Mouse (Mus musculus): ENCODE data around the gene Tespa1. TPM values are rescaled to one million over a fixed set of nuclear protein-coding genes. Genes with fewer than 3 reads are reported as not detected.
"Not testable (repeated sequence)": the region's sequence is repeated elsewhere in the genome, so short reads cannot be mapped to it uniquely, and the experiment has no call there.

Tespa1 gene
- total RNA-seq (2021) = under 1 TPM; 0.33 to 0.50 TPM

DNA sequence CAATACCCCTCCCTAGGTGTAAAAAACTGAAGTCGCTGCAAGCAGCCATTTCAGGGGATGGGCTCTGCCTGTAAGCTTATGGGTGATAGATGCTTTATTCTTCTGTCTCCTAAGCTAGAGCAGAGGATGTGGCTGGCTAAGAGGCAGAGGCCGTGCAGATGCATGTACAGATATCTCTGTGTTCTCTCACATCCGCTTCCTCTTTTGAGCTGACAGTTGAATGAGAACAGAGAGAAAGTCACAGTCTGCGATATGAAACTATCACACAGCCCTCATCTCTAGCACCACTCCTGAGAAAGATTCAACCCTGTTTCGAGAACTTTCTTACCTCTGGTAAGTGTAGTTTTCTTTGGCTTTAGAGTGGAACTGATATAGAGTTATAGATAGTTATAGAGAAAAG is at the start of gene Tespa1:
Tespa1 (plus strand) TSS at position 234 of the 400 bp plus-strand sequence.
- no peak for DNase-seq

DNA sequence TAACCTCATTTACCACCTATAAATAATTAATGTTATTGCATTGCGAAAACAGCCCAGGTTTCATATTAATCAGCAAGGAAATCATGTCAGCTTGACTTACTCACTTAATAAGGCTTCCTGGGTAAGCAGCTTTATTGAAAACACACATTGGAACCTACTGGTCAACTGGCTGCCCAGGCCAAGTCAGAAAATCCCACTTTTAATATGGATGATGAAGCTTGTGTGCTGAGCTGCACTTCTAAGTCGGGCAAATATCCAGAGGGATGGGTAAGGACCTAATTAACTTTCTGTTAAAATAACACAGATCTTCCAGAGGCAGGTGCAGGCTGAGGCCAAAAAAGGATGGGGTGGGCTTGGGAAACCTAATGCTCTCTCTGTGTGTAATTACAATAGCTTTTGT is 46.9 kb upstream of the Tespa1 start:
- DNase-seq = no peak

GRCm38 (mm10) chr10:130276496-130276895 is 46.2 kb upstream of the Tespa1 start:
- no peak for DNase-seq

GRCm38 (mm10) chr10:130280066-130280465 is 42.6 kb upstream of the Tespa1 start, which contains the start of gene Neurod4:
Gene Neurod4, minus strand, starts transcription at chr10:130280240.
- DNase-seq = peak; percentile 70

DNA sequence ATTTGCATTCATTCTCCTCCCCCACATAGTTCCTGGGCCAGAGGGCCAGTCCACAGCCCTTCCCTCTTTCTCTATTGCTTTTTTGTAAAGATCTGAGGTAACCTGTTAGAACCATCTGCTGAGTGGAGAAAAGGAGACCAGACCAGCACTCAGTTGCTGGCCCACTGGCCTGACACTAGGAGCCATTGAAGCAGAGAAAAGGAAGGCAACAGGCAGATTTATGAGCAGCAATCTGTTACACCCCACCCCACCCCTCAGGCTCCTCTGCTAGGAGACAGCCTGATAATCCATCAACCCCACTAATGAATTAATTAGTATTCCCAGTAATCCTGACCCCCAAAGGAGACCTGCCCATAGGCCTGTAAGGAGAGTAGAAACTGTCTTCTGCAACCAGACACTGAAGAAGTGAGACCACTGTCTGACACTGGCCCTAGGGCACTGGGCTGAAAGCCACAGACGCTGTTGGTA is 40.7 kb upstream of the Tespa1 start:
- DNase-seq = no peak

GRCm38 (mm10) chr10:130287201-130287600 is 35.5 kb upstream of the Tespa1 start:
- no peak for DNase-seq

DNA sequence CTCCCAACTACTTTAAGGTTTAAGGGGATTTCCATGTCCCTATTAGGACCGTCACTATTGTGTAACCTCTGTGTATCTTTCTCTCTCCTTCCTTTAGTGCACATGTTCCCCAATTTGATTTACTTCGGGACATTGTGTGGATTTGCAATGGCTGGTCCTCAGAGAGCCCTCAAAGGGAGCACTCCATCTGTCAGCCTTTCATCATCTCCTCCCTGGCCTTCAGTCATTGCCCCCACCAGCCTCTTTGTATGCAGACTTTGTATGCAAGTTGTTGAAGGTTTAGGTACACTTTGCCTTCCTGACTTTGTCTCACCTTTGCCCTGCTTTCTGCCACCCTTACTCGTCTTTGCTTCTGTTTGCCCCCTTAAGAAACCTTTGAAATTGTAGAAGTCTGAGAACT is 34.7 kb upstream of the Tespa1 start:
- DNase-seq = no peak

GRCm38 (mm10) chr10:130293741-130294408 is 28.8 kb upstream of the Tespa1 start:
- no peak for DNase-seq

GRCm38 (mm10) chr10:130298748-130299147 is 23.9 kb upstream of the Tespa1 start:
- DNase-seq = peak; percentile 15

DNA sequence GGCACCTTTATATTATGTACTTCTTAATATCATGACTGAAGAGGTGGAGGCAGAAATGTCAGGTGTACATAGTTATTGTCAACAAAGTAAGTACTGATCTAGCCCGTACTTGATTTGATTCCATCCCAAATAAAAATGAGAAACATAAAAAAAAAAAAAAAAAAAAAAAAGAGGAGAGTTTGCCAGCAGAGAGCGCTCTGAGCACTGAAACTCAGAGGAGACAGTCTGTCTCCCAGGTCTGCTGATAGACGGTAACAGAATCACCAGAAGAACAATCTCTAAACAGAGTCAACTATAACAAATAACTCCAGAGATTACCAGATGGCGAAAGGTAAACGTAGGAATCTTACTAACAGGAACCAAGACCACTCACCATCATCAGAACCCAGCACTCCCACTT is 18.5 kb upstream of the Tespa1 start:
- not testable (repeated sequence) for DNase-seq

- DNase-seq = no peak
Observed at GRCm38 (mm10) chr10:130311534-130312227, 11.0 kb upstream of the Tespa1 start.

DNA sequence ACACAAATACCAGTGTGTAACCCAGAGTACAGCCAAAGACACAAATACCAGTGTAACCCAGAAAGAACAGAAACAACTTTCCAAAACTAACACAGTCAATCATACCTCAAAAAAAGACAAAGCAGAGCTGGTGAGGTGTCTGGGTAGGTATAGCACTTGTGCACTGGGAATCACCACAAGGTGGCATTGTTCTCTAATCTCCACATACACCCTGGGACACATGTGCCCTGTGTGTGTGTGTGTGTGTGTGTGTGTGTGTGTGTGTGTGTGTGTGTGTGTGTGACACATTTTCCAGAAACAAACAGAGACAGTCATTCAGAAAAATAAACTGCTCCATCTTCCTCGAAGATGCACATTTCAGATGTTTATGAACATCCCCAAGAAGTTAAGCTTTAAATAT is 9.1 kb upstream of the Tespa1 start:
- DNase-seq = no peak

DNA sequence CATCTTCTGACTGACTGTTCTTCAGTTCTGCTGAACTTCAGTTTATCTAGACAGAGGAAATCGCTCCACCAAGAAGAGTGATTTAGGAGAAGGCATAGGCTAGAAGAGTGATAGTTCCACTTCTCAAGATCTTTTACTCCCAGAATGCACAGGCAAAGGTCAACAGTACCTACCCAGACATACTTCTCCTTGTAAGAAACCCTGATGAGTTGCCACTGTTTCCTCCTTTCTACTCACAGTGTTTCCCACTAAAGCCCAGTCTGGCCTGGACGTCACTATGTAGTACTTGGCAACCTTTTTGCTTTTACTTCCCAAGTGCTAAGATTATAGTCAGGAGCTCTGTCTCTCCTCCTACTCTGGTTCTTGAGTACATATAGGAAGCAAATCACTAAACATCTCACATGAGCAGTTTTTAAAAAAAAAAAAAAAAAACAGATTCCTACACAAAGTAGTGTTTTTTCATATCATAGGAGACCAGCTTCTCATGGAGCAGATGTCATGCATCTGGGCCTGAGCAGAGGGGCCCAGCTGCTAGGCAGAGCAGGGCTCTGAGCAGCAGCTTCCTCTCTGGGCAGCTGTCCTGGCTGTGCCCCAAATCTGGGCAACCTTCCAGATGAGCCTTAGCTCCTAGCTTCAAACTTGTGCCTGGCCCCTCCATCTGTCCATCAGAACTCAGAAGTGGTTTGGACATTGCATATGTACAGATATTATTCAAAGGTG is 8.4 kb upstream of the Tespa1 start:
- peak; percentile 65 for DNase-seq

DNA sequence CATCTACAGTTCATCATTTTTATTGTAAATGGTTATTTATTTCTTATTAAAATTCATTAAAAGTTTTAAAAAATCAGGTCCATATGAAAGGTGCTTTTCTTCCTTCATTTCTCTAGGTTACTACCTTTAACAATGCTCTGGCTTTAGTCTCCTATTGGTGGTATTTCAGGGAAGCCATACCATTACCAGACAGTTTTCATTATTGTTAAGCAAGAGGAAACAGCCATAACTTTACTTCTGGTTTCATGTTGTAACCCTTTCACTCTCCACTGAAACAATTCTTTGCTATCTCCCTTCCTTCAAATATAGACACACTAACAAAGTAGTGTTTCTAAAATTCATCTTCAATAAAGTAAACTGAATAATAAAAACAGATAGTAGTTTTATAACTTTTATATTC is 6.8 kb upstream of the Tespa1 start:
- no peak for DNase-seq

DNA sequence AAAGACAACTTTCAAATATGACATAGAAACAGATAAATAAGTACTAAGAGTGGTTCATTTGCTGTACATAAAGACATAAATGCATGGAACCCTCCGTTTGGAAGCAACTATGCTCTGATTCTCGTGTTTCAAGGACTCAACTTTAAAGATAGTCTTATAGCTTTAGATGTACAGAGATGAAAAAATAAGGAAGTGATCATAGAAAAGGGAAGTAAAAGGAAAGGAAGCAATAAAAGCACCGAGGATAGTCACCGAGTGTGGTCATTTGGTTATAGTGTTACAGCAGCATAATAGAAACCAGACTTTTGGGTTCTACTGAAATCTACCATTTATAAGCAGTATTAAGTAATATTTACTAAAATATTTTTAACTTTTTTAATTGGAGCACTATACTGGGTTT is 4.0 kb upstream of the Tespa1 start:
- DNase-seq = no peak

DNA sequence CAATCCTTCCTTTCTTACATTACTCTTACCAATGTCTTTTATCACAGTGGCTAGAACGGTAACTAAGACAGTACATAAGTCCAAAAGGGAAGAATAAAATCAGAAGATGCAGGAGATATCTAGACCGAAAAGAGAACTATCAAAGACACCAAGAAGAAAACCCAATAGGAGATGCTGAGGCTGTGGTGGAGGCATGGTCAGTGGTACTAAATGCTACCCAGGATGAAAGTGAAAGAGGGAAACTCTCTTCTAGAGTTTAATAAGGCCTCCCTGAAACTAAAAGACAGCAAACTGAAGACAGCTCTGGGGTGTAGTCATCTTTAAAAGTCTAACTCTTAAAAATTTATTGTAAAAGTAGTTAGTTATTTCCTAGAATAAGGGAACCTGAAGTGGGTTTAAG is 2.0 kb upstream of the Tespa1 start:
- no peak for DNase-seq

- no peak for DNase-seq
Observed at GRCm38 (mm10) chr10:130322062-130322461, 608 bp upstream of the Tespa1 start.

DNA sequence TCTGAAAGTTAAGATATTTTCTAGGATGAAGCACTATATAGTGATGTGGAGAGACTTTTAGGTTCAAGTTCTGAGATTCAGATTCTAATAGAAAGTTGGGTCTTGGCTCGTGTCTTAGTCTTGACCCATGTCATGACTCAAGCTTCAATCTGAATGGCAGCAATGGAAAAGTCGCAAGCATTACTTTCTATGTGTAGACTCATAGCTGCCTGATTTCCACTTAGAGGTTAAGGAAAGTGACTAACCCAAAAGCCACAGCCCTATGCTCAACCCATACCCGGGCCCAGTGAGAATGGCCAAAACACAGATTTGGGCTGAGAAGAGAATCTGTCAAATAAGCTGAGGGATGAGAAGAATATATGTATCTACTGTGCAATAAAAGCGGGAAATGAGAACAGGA is 1.6 kb downstream of the Tespa1 start:
- DNase-seq = no peak

DNA sequence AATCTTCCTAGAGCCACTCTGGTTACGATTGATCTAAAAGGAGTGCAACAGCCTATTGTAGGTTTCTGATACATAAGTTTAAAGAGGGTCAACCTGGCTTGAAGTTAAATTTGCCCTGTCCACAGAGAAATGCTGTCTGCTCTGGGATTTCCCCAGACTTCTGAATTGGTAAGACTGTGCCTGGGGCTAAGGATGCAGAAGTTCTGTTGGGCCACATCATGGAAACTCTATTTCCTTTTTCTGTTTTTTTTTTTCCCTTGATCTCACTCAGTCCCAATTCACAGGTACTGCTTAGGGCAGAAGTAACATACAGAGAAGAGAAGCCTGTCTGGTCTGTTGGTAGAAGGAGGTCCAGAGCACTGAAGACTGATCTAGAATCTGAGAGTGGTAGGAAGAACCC is 8.0 kb downstream of the Tespa1 start:
- no peak for DNase-seq

- no peak for DNase-seq
Observed at GRCm38 (mm10) chr10:130336385-130336784, 13.7 kb downstream of the Tespa1 start.

GRCm38 (mm10) chr10:130337581-130337980 is 14.9 kb downstream of the Tespa1 start:
- no peak for DNase-seq

DNA sequence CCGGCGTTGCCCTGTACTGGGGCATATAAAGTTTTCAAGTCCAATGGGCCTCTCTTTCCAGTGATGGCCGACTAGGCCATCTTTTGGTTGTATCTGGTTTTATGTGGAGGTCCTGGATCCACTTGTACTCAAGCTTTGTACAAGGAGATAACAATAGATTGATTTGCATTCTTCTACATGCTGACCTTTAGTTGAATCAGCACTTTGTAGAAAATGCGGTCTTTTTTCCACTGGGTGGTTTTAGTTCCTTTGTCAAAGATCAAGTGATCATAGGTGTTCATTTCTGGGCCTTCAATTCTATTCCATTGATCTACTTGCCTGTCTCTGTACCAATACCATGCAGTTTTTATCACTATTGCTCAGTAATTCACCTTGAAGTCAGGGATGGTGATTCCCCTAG is 17.4 kb downstream of the Tespa1 start:
- DNase-seq = not testable (repeated sequence)

GRCm38 (mm10) chr10:130344056-130344455 is 21.4 kb downstream of the Tespa1 start:
- DNase-seq = no peak
